Mouse (Mus musculus) liver, embryonic 14.5 days (tissue): Measurements from ENCODE around the gene Scap.

Source experiments
- CTCF ChIP-seq: IDR thresholded peaks from 2 replicates; pipeline ENCODE4 v1.5.1; 2016; ENCODE audit warnings: antibody characterized with exemption, low read depth, control low read depth
- EP300 ChIP-seq: IDR thresholded peaks from 2 replicates; pipeline ENCODE4 v1.6.1; 2016; ENCODE audit warnings: antibody characterized with exemption, low read depth

DNA sequence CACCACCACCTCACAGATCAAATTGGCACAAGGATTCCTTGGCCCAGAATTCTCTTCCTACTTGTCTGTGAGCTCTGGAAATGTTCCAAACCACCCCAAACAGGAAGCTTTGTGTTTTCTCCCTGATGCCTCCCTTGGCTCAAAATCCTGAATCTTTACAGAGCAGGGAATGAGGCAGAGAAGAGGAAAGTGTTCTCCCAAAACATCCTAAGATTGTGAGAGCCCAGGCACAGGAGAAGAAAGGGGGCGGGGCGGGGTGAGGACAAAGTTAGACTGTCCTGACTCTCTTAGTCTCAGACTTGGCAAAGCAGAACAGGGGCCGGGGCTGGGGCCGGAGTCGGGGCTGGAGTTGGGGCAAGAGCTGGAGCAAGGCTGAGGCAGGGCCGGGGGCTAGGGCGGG is 79.8 kb downstream of the Scap start:
- TF ChIP-seq CTCF (no peak), EP300 (no peak)
